Mouse (Mus musculus) heart, embryonic 16.5 days (tissue): ENCODE measurements at regions not wholly inside any gene's neighbourhood (a gene's known extent, or its start where the extent isn't known, plus 50 kb on each side); places are given as distances from the start of the nearest gene placed in this dataset. TPM values are rescaled to one million over a fixed set of nuclear protein-coding genes. Genes with fewer than 3 reads are reported as not detected.

Experiments used
- ATAC-seq: fragments of 200-750 bp; cut with Nextera tagmentation; replicated peaks from 2 replicates; pipeline ENCODE4 v1.8.0; 2017; ENCODE audit warnings: moderate number of reproducible peaks; ENCODE audit not compliant: insufficient read depth, low FRiP score; ENCODE audit errors: extremely low read depth
- H3K27ac ChIP-seq: fragments of 300-500 bp; sonication (generic); 2 replicates; pipeline ENCODE4 v1.5.1; 2014; ENCODE audit warnings: mild to moderate bottlenecking, low read length, control low read depth, moderate library complexity
- H3K27me3 ChIP-seq: fragments of 300-500 bp; sonication (generic); 2 replicates; pipeline ENCODE4 v1.6.1; 2014; ENCODE audit warnings: low read length, mixed read lengths; ENCODE audit not compliant: control insufficient read depth, insufficient read depth
- H3K36me3 ChIP-seq: fragments of 300-500 bp; sonication (generic); 2 replicates; pipeline ENCODE4 v1.6.1; 2014; ENCODE audit not compliant: control insufficient read depth, insufficient read depth
- H3K4me1 ChIP-seq: fragments of 300-500 bp; sonication (generic); 2 replicates; pipeline ENCODE4 v1.6.1; 2014; ENCODE audit warnings: low read length, mixed read lengths; ENCODE audit not compliant: control insufficient read depth, insufficient read depth
- H3K4me2 ChIP-seq: fragments of 300-500 bp; sonication (generic); 2 replicates; pipeline ENCODE4 v1.6.1; 2014; ENCODE audit warnings: low read depth, mild to moderate bottlenecking, control low read depth, low read length
- H3K4me3 ChIP-seq: fragments of 300-500 bp; sonication (generic); 2 replicates; pipeline ENCODE4 v1.5.1; 2014; ENCODE audit warnings: mild to moderate bottlenecking, control low read depth, low read length
- H3K9ac ChIP-seq: fragments of 300-500 bp; sonication (generic); 2 replicates; pipeline ENCODE4 v1.6.1; 2014; ENCODE audit warnings: low read length, control low read depth
- H3K9me3 ChIP-seq: fragments of 300-500 bp; sonication (generic); replicated peaks from 2 replicates; pipeline ENCODE4 v1.6.1; 2016; ENCODE audit warnings: low read length; ENCODE audit not compliant: control insufficient read depth
- WGBS: fragments of 180-500 bp; shearing (Covaris S2); extraction: QIAGEN DNeasy Blood & Tissue Kit; methylation state at CpG from one replicate; pipeline ENCODE4 v1.1.7; 2014; 5-methylcytosine and 5-hydroxymethylcytosine counted together
- microRNA-seq: library from miRNA; unstranded; fragments of <30 nt; microRNA quantifications from one replicate; pipeline ENCODE4, GENCODE M21; 2017

DNA sequence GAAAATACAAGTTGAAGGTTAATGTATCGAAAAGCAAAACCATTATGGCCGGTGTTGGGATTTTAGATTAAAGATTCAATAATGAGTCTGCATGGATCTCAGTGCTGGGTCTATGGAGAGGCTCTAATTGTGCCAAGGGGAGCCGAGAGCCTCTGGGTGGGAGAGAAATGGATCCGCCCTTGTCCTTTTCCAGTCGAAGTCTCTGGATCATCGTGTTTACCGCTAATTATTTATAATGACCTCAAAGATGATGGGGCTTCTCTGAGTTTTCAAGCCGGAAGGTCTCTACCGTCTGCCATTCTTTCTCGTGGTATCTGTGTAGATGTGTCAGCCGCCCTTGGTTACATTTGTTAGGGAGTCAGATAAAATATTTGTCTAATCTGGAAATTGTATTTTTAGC lies 83.2 kb upstream of the Zfp507 start:
- Histone ChIP-seq H3K4me3 (no peak overlapping the region), H3K36me3 (no peaks in the 10 kb centered on the region), H3K27ac (no peak overlapping the region), H3K4me2 (no peak overlapping the region), H3K4me1 (no peaks in the 10 kb centered on the region), H3K9ac (no peak overlapping the region), H3K9me3 (no peaks in the 10 kb centered on the region), H3K27me3 (no peaks in the 10 kb centered on the region)
- no peak for ATAC-seq
- 66% methylated on average over 11 of the region's 11 CpGs for WGBS

DNA sequence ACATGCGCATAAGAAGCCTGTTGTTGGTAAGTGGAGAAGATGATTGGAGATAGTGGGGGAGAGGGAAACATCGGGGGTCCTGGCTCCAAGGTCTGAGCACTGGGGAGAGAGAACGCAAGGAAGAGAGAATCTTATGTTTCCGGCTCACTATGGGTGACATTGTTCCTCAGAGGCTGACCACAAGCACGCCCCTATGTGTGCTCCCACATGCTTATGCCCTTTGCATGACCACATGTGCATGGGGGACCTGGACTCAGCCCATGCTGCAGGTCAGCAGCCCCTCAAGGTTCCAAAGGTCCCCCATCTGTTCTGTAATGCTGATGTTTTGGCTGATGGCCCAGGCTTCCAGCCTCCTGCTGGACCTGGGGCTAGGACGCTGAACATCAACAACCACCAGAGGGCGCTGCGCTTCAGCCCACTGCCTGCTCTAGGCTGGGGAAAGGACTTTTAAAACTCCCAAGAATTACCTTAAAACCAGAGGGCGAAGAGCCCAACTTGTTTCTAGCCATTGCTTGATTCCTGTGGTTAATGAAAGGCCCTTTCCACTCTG lies 77.0 kb upstream of the Zfp507 start:
- Histone ChIP-seq H3K4me2 (no peak overlapping the region), H3K9me3 (no peaks in the 10 kb centered on the region), H3K27me3 (no peaks in the 10 kb centered on the region), H3K4me3 (no peak overlapping the region), H3K27ac (no peak overlapping the region), H3K4me1 (no peaks in the 10 kb centered on the region), H3K9ac (no peak overlapping the region), H3K36me3 (no peaks in the 10 kb centered on the region)
- ATAC-seq, result no peak
- WGBS, result 53% methylated on average over 9 of the region's 9 CpGs

DNA sequence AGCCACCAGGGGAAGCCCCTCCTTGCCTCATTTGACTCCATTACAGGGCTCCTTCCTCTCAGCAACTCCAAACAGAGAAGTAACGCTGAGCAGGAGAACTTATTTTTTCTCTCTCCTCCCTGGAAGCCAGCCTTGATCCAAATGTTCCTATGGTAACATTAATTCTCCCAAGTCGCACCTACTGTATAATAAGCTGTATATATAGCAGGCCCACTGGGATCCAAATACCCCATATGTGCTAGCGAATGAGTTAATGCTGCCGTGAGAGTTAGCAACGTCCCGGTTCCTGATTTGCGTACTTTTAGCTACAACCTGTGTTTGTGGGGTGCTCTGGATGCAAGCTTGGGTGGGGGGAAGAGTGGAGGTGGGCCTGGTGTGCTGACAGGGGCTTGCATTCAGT lies 75.4 kb upstream of the Zfp507 start:
- Histone ChIP-seq H3K36me3 (no peaks in the 10 kb centered on the region), H3K27me3 (no peaks in the 10 kb centered on the region), H3K9me3 (no peaks in the 10 kb centered on the region), H3K4me3 (no peak overlapping the region), H3K4me1 (no peaks in the 10 kb centered on the region), H3K27ac (no peak overlapping the region), H3K4me2 (no peak overlapping the region), H3K9ac (no peak overlapping the region)
- no peak for ATAC-seq
- WGBS, result 69% methylated on average over 7 of the region's 7 CpGs

DNA sequence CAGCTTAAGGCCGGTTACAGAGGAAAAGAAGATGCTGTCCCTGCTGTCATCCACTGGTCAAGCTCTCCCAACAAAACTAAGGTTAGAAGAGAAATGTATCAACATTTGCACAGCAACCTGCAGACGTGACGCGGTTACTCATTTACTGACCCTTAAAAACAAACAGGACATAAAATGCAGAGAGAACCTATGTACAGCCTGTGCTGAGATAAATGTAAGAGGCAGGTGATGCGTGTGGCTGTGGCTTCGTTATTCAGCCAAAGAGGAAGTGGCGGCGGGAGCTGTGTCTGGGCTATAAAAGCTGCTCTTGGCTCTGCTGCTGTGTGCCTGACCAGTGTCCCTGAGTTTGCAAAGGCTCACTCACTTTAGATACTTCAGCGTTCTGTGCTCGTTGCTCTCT lies 58.2 kb upstream of the Zfp507 start:
- Histone ChIP-seq H3K36me3 (no peaks in the 10 kb centered on the region), H3K9me3 (no peaks in the 10 kb centered on the region; the same call in 1 of the 2 replicates), H3K4me2 (no peak overlapping the region), H3K4me1 (no peaks in the 10 kb centered on the region), H3K9ac (no peak overlapping the region), H3K27me3 (no peaks in the 10 kb centered on the region), H3K27ac (no peak overlapping the region), H3K4me3 (no peak overlapping the region)
- 70% methylated on average over 10 of the region's 10 CpGs for WGBS
- no peak for ATAC-seq

DNA sequence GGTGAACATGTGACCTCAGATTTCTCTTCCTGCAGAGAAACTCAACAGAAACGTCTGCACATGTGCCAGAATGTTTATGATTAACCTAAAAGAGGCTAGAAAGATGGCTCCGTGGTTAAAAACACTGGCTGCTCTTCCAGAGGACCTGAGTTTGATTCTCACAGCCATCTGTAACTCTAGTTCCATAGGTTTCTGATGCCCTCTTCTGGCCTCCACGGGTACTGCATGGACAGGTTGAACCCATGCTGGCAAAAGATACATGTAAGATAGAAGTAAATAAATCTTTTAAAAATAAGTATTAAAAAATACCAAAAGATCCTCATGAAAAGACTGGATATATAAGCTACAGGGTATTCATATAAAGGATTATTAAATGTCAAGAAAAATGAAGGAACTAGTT lies 56.8 kb upstream of the Zfp507 start:
- no peak overlapping the region for H3K4me3 ChIP-seq
- ATAC-seq, result no peak
- H3K27ac ChIP-seq, result no peak overlapping the region
- no peaks in the 10 kb centered on the region for H3K36me3 ChIP-seq
- no peak overlapping the region for H3K9ac ChIP-seq
- no peaks in the 10 kb centered on the region for H3K4me1 ChIP-seq
- H3K9me3 ChIP-seq, result no peaks in the 10 kb centered on the region; the same call in 1 of the 2 replicates
- WGBS, result 19% methylated on average over 3 of the region's 3 CpGs
- no peaks in the 10 kb centered on the region for H3K27me3 ChIP-seq
- H3K4me2 ChIP-seq, result no peak overlapping the region

DNA sequence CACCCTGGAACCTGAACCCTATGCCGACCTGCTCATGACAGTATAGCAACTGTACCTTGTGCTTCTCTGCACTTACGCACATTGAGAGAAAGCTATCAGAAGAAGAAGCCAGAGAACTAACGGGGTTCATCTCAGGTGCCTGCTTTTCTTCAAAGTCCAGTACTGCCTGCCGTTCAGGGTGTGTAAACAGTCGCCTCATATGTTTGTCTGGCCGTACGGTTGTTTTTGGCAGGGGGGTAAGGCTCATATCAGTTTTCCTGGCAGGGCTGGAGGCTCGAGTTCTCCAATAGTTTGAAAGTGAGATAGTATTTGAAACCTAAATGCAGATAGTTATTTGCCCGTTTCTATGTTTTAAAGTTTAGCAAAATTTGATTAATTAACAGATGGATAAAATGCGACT lies 54.9 kb upstream of the Zfp507 start:
- Histone ChIP-seq H3K27ac (no peak overlapping the region), H3K4me3 (no peak overlapping the region), H3K36me3 (no peaks in the 10 kb centered on the region), H3K27me3 (no peaks in the 10 kb centered on the region), H3K4me2 (no peak overlapping the region), H3K9ac (no peak overlapping the region), H3K9me3 (no peaks in the 10 kb centered on the region; the same call in 1 of the 2 replicates), H3K4me1 (no peaks in the 10 kb centered on the region)
- no peak for ATAC-seq
- 50% methylated on average over 10 of the region's 10 CpGs for WGBS

Small RNAs in the stretch of these regions (microRNA-seq; reads per million reads assigned to microRNA genes)
- not detected for gene Gm23292
